Mouse (Mus musculus): ENCODE measurements around the gene Dab2ip.
A peak's percentile ranks its signal among the peaks of the same experiment; 100 is the strongest.

The Dab2ip gene

GRCm38 (mm10) chr2:35767834-35768537 is 209.9 kb downstream of the Dab2ip start:
- DNase-seq: no peak

GRCm38 (mm10) chr2:35768538-35769238 is 210.6 kb downstream of the Dab2ip start:
- no peak for DNase-seq

- no peak for DNase-seq
These were observed 211.3 kb downstream of the Dab2ip start for GRCm38 (mm10) chr2:35769398-35769797.

GRCm38 (mm10) chr2:35770541-35770940 is 212.5 kb downstream of the Dab2ip start:
- no peak for DNase-seq

- DNase-seq: no peak
These were observed 217.6 kb downstream of the Dab2ip start for GRCm38 (mm10) chr2:35775651-35776055.

- peak; percentile 28 for DNase-seq
These were observed 218.9 kb downstream of the Dab2ip start for GRCm38 (mm10) chr2:35776935-35777334.

GRCm38 (mm10) chr2:35779266-35779665 is 221.2 kb downstream of the Dab2ip start:
- no peak for DNase-seq

Measured in right cerebral cortex, postnatal 4 days (tissue).